Mouse (Mus musculus): ENCODE results near the gene Stra6. TPM values are rescaled to one million over a fixed set of nuclear protein-coding genes. Genes with fewer than 3 reads are reported as not detected.

Stra6 gene
- polyA plus RNA-seq, 2 experiments, result 0.07 TPM; not detected in 1

DNA sequence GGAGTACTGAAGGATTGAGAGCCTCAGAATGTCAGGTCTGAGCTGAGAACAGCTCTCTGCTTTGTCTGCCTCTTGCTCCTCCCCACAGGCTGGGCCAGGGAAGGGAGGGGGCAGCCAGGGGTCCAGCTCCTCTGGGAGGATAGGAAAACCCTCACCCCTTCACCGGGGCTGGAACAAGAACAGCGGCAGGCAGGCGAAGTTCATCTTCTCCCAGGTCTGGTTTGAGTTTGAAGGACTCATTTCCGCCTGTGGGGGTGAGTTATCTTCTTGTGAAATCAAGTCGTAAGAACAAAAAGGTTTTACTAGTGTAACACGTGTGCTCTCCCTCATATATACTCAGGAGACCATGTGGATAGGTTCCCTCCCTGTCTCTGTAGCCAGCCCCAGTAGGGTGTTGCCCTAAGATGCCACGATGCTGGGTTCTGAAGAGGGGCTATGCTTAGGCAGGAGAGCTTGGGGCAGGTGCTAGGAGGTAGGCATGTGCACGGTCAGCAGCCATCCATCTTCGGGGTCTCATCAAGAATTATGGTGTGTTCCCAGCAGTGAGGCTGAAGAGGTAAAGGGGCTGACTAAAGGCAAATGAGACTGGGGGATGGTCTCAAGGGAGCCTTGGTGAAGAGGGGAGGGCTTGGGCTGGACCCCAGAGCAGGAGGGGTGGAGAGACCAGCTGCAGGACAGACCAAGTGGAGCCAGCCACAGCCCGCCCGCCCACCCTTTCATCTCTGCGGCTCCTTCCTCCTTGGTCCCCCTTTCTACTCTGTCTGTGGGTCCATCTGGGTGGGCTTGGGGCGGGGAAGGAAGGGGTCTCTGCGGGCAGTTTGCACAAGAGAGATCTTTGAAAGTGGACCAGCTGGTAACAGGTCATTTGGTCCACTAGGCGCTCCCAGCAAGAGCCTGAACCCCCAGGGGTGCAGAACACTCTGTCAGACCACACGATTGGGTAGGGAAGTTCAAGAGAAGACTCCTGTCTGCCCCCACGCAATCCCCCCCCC is 70.6 kb downstream of the Stra6 start:
- ATAC-seq (ENCODE audit: insufficient read depth) (no peak), DNase-seq (ENCODE audit: low read depth in 3 of 3, low spot score in 3 of 3) (no peak)
- peaks cover 10% of the 10 kb centered on the region for H3K27me3 ChIP-seq (ENCODE audit: control insufficient read depth, insufficient read depth, low read length)
- H3K4me2 ChIP-seq (ENCODE audit: low read depth), result no peak overlapping the region
- H3K9ac ChIP-seq (replicated peaks), result no peak overlapping the region
- H3K4me3 ChIP-seq (ENCODE audit: insufficient read depth in 1 of 2, low read depth in 2 of 2, low read length in 2 of 2), result no peak overlapping the region
- H3K9me3 ChIP-seq (ENCODE audit: control insufficient read depth, low read length), result no peaks in the 10 kb centered on the region
- H3K36me3 ChIP-seq (replicated peaks; ENCODE audit: control insufficient read depth, insufficient read depth, low read depth), result no peaks in the 10 kb centered on the region
- H3K4me1 ChIP-seq (replicated peaks; ENCODE audit: control insufficient read depth in 2 of 2, insufficient read depth in 2 of 2, low read length in 1 of 2), result no peaks in the 10 kb centered on the region
- TF ChIP-seq EP300 (IDR thresholded peaks at IDR 0.05; ENCODE audit: low read depth) (no peak), CTCF (IDR thresholded peaks at IDR 0.05; ENCODE audit: low read depth) (no peak)
- no peak overlapping the region for H3K27ac ChIP-seq
- WGBS (ENCODE audit: insufficient replicate concordance), result 7% methylated on average over 17 of the region's 17 CpGs

DNA sequence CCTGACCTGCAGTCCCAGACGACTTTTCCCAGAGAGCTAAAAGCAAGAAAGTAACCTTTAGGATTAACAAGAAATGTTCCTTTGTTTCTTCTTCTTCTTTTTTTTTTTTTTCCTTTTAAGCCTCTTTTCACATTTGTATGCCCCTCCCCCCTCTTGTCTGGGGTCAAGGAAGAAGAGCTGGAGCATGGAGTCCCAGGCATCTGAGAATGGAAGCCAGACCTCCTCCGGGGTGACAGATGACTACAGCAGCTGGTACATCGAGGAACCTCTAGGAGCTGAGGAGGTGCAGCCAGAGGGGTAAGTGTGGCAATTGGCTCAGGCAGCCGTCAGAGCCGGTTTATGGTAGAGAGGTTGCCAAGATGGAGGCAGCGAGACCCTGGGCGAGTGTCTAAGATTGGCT is 71.3 kb downstream of the Stra6 start:
- 19% methylated on average over 7 of the region's 7 CpGs for WGBS (ENCODE audit: insufficient replicate concordance)
- Histone ChIP-seq H3K9me3 (ENCODE audit: control insufficient read depth, low read length) (no peaks in the 10 kb centered on the region), H3K4me2 (ENCODE audit: low read depth) (no peak overlapping the region), H3K27me3 (ENCODE audit: control insufficient read depth, insufficient read depth, low read length) (peaks cover 3% of the 10 kb centered on the region), H3K36me3 (replicated peaks; ENCODE audit: control insufficient read depth, insufficient read depth, low read depth) (no peaks in the 10 kb centered on the region), H3K4me1 (replicated peaks; ENCODE audit: control insufficient read depth in 2 of 2, insufficient read depth in 2 of 2, low read length in 1 of 2) (no peaks in the 10 kb centered on the region), H3K27ac (no peak overlapping the region), H3K4me3 (ENCODE audit: insufficient read depth in 1 of 2, low read depth in 2 of 2, low read length in 2 of 2) (no peak overlapping the region), H3K9ac (replicated peaks) (no peak overlapping the region)
- no peak for DNase-seq (ENCODE audit: low read depth in 3 of 3, low spot score in 3 of 3)
- ATAC-seq (ENCODE audit: insufficient read depth), result no peak
- no peak for TF ChIP-seq CTCF (IDR thresholded peaks at IDR 0.05; ENCODE audit: low read depth)
- no peak for TF ChIP-seq EP300 (IDR thresholded peaks at IDR 0.05; ENCODE audit: low read depth)

DNA sequence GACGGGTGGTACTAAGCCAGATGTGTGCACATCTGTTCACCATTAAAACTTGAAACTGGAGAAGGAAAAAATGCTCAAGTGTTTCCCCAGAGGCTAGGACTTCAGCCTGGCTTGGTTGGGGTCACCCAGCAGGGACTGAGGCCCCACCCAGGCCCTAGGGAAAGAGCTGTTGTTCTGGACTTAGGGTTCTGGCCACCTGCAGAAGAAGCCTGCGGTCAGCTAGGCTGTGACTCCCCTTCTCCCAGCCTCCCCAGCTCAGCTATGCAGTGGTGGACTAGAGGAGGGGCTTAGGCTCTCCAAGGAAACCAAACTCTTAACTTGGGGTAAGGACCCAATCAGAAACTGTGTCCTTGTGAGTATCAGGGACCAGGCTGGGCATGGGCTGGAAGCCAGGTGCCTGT is 72.3 kb downstream of the Stra6 start:
- 29% methylated on average over 2 of the region's 2 CpGs for WGBS (ENCODE audit: insufficient replicate concordance)
- no peaks in the 10 kb centered on the region; the same call in none of the 2 replicates for H3K27me3 ChIP-seq (ENCODE audit: control insufficient read depth, insufficient read depth, low read length)
- no peak overlapping the region for H3K27ac ChIP-seq
- no peaks in the 10 kb centered on the region for H3K4me1 ChIP-seq (replicated peaks; ENCODE audit: control insufficient read depth in 2 of 2, insufficient read depth in 2 of 2, low read length in 1 of 2)
- no peak overlapping the region for H3K4me2 ChIP-seq (ENCODE audit: low read depth)
- TF ChIP-seq CTCF (IDR thresholded peaks at IDR 0.05; ENCODE audit: low read depth) (no peak), EP300 (IDR thresholded peaks at IDR 0.05; ENCODE audit: low read depth) (no peak)
- H3K9me3 ChIP-seq (ENCODE audit: control insufficient read depth, low read length), result no peaks in the 10 kb centered on the region
- H3K36me3 ChIP-seq (replicated peaks; ENCODE audit: control insufficient read depth, insufficient read depth, low read depth), result no peaks in the 10 kb centered on the region
- ATAC-seq (ENCODE audit: insufficient read depth) (no peak), DNase-seq (ENCODE audit: low read depth in 3 of 3, low spot score in 3 of 3) (no peak)
- H3K9ac ChIP-seq (replicated peaks), result no peak overlapping the region
- H3K4me3 ChIP-seq (ENCODE audit: insufficient read depth in 1 of 2, low read depth in 2 of 2, low read length in 2 of 2), result no peak overlapping the region

DNA sequence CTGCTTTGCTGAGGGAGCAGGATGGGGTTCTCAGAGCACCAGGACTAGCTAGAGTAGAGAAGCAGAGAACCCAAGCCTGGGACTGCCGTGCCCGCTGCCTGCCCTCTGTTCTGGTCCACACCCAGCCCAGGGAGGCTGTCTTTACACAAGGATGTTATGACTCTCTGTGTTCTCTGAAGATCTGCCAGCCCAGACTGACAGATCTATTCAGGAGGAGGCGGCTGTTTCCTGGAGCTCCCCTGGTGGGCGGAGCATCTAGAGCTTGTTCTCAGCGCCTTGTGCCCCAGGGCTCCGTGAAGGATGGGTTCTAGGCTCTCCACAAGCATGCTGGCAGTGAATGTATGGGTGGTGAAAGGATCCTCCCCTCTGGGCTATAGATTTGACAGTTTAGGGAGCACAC is 76.4 kb downstream of the Stra6 start:
- no peak overlapping the region for H3K4me2 ChIP-seq (ENCODE audit: low read depth)
- H3K27me3 ChIP-seq (ENCODE audit: control insufficient read depth, insufficient read depth, low read length), result no peaks in the 10 kb centered on the region
- H3K9ac ChIP-seq (replicated peaks), result no peak overlapping the region
- H3K4me1 ChIP-seq (replicated peaks; ENCODE audit: control insufficient read depth in 2 of 2, insufficient read depth in 2 of 2, low read length in 1 of 2), result no peaks in the 10 kb centered on the region
- H3K27ac ChIP-seq, result no peak overlapping the region
- no peaks in the 10 kb centered on the region for H3K36me3 ChIP-seq (replicated peaks; ENCODE audit: control insufficient read depth, insufficient read depth, low read depth)
- WGBS (ENCODE audit: insufficient replicate concordance), result 23% methylated on average over 6 of the region's 6 CpGs
- ATAC-seq (ENCODE audit: insufficient read depth), result no peak
- H3K9me3 ChIP-seq (ENCODE audit: control insufficient read depth, low read length), result no peaks in the 10 kb centered on the region
- no peak overlapping the region for H3K4me3 ChIP-seq (ENCODE audit: insufficient read depth in 1 of 2, low read depth in 2 of 2, low read length in 2 of 2)
- TF ChIP-seq CTCF (IDR thresholded peaks at IDR 0.05; ENCODE audit: low read depth) (no peak), EP300 (IDR thresholded peaks at IDR 0.05; ENCODE audit: low read depth) (no peak)
- DNase-seq (ENCODE audit: low read depth in 3 of 3, low spot score in 3 of 3), result no peak

DNA sequence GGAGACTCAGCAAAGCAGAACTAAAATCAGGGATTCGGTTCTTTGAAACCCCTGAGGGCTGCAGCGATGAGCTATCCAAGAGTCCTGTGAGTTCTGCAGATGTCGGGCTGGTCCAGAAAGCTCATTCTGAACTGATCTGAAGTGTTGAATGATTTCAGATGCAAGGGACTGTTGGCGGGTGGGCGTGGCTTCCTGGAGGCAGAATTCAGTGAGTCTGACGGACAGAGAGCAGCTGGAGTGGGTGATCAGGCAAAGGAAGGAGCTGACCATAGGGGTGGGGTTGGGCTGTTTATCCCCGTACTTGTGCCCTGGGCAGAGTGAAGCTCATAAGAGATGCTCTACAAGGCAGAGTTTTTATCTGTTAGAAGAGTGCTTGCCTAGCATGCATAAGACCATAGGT is 79.8 kb downstream of the Stra6 start:
- no peak overlapping the region for H3K27ac ChIP-seq
- no peak overlapping the region for H3K9ac ChIP-seq (replicated peaks)
- H3K4me2 ChIP-seq (ENCODE audit: low read depth), result no peak overlapping the region
- H3K4me3 ChIP-seq (ENCODE audit: insufficient read depth in 1 of 2, low read depth in 2 of 2, low read length in 2 of 2), result no peak overlapping the region
- no peaks in the 10 kb centered on the region for H3K27me3 ChIP-seq (ENCODE audit: control insufficient read depth, insufficient read depth, low read length)
- ATAC-seq (ENCODE audit: insufficient read depth) (no peak), DNase-seq (ENCODE audit: low read depth in 3 of 3, low spot score in 3 of 3) (no peak)
- H3K4me1 ChIP-seq (replicated peaks; ENCODE audit: control insufficient read depth in 2 of 2, insufficient read depth in 2 of 2, low read length in 1 of 2), result no peaks in the 10 kb centered on the region
- H3K9me3 ChIP-seq (ENCODE audit: control insufficient read depth, low read length), result no peaks in the 10 kb centered on the region
- WGBS (ENCODE audit: insufficient replicate concordance), result 29% methylated on average over 7 of the region's 7 CpGs
- no peaks in the 10 kb centered on the region for H3K36me3 ChIP-seq (replicated peaks; ENCODE audit: control insufficient read depth, insufficient read depth, low read depth)
- TF ChIP-seq EP300 (IDR thresholded peaks at IDR 0.05; ENCODE audit: low read depth) (no peak), CTCF (IDR thresholded peaks at IDR 0.05; ENCODE audit: low read depth) (no peak)

Measured in liver, embryonic 14.5 days (tissue).